Mouse (Mus musculus): ENCODE data around the gene Dvl1.

GRCm38 (mm10) chr4:155846871-155847578 is at the start of gene Dvl1:
- no peak for TF ChIP-seq GATA1 (IDR thresholded peaks at IDR 0.05; ENCODE audit: low read length)
- TF ChIP-seq TAL1 (IDR thresholded peaks at IDR 0.05; ENCODE audit: low read length) = no peak

Data from erythroblast, embryonic 14.5 days (primary cell).